Mouse (Mus musculus) neural tube, embryonic 14.5 days (tissue): ENCODE measurements around the gene Sbf2. TPM values are rescaled to one million over a fixed set of nuclear protein-coding genes. Genes with fewer than 3 reads are reported as not detected.

Experiments used
- ATAC-seq: fragments of 200-750 bp; cut with Nextera tagmentation; 2 replicates; pipeline ENCODE4 v1.8.0; 2017; ENCODE audit warnings: low read depth, mild to moderate bottlenecking, moderate TSS enrichment, moderate library complexity
- H3K27ac ChIP-seq: fragments of 300-500 bp; sonication (generic); 2 replicates; pipeline ENCODE4 v1.5.1; 2014; ENCODE audit warnings: low read depth, mild to moderate bottlenecking, control low read depth, low read length, moderate library complexity, mixed read lengths
- H3K27me3 ChIP-seq: fragments of 300-500 bp; sonication (generic); 2 replicates; pipeline ENCODE4 v1.6.1; 2014; ENCODE audit warnings: low read length; ENCODE audit not compliant: control insufficient read depth, insufficient read depth
- H3K36me3 ChIP-seq: fragments of 300-500 bp; sonication (generic); 2 replicates; pipeline ENCODE4 v1.6.1; 2014; ENCODE audit warnings: low read length, mixed read lengths; ENCODE audit not compliant: control insufficient read depth, insufficient read depth
- H3K4me1 ChIP-seq: fragments of 300-500 bp; sonication (generic); 2 replicates; pipeline ENCODE4 v1.6.1; 2014; ENCODE audit warnings: low read length; ENCODE audit not compliant: control insufficient read depth, insufficient read depth
- H3K4me2 ChIP-seq: fragments of 300-500 bp; sonication (generic); 2 replicates; pipeline ENCODE4 v1.6.1; 2014; ENCODE audit warnings: mild to moderate bottlenecking, low read depth, low read length, control low read depth
- H3K4me3 ChIP-seq: fragments of 300-500 bp; sonication (generic); 2 replicates; pipeline ENCODE4 v1.5.1; 2014; ENCODE audit warnings: low read depth, low read length, control low read depth, mixed read lengths
- H3K9ac ChIP-seq: fragments of 300-500 bp; sonication (generic); replicated peaks from 2 replicates; pipeline ENCODE4 v1.6.1; 2014; ENCODE audit warnings: low read depth, mild to moderate bottlenecking, control low read depth, low read length, mixed read lengths
- H3K9me3 ChIP-seq: fragments of 300-500 bp; sonication (generic); 2 replicates; pipeline ENCODE4 v1.6.1; 2016; ENCODE audit warnings: low read length; ENCODE audit not compliant: control insufficient read depth
- WGBS: fragments of 180-500 bp; shearing (Covaris S2); extraction: QIAGEN DNeasy Blood & Tissue Kit; methylation state at CpG from one replicate; pipeline ENCODE4 v1.1.7; 2014; 5-methylcytosine and 5-hydroxymethylcytosine counted together
- polyA plus RNA-seq: library from polyadenylated mRNA; unstranded; fragments of >200 nt; fragmentation: Nextera tagmentation; extraction: Ambion mirVana; gene quantifications from 2 replicates; pipeline ENCODE4 v1.2.1, GENCODE M21; 2014

Gene Sbf2
- polyA plus RNA-seq, 1 experiment from 2014 or later, result 83.1 TPM

- H3K27ac ChIP-seq, result no peak overlapping the region
- no peaks in the 10 kb centered on the region for H3K4me1 ChIP-seq
- H3K4me2 ChIP-seq, result no peak overlapping the region
- H3K4me3 ChIP-seq, result no peak overlapping the region
- no peak for ATAC-seq
- no peaks in the 10 kb centered on the region for H3K36me3 ChIP-seq
- H3K9me3 ChIP-seq, result no peaks in the 10 kb centered on the region
- H3K9ac ChIP-seq, result no peak overlapping the region
- no peaks in the 10 kb centered on the region for H3K27me3 ChIP-seq
- 60% methylated on average over 2 of the region's 2 CpGs for WGBS
Measured at GRCm38 (mm10) chr7:110516241-110517220, 98.2 kb downstream of the Sbf2 start.

GRCm38 (mm10) chr7:110514131-110514530, 100.6 kb downstream of the Sbf2 start:
- no peaks in the 10 kb centered on the region for H3K9me3 ChIP-seq
- H3K36me3 ChIP-seq, result no peaks in the 10 kb centered on the region
- no peak overlapping the region for H3K9ac ChIP-seq
- H3K4me3 ChIP-seq, result no peak overlapping the region
- ATAC-seq, result no peak
- no peak overlapping the region for H3K27ac ChIP-seq
- no peak overlapping the region for H3K4me2 ChIP-seq
- H3K27me3 ChIP-seq, result no peaks in the 10 kb centered on the region
- no peaks in the 10 kb centered on the region for H3K4me1 ChIP-seq

GRCm38 (mm10) chr7:110498653-110499052, 116.1 kb downstream of the Sbf2 start:
- Histone ChIP-seq H3K4me3 (no peak overlapping the region), H3K4me1 (no peaks in the 10 kb centered on the region), H3K27ac (no peak overlapping the region), H3K9me3 (no peaks in the 10 kb centered on the region), H3K27me3 (no peaks in the 10 kb centered on the region), H3K36me3 (no peaks in the 10 kb centered on the region), H3K9ac (no peak overlapping the region), H3K4me2 (no peak overlapping the region)
- no peak for ATAC-seq
- WGBS, result 87% methylated on average over 1 of the region's 1 CpGs

- H3K36me3 ChIP-seq, result no peaks in the 10 kb centered on the region
- no peak overlapping the region for H3K9ac ChIP-seq
- H3K27me3 ChIP-seq, result no peaks in the 10 kb centered on the region
- H3K9me3 ChIP-seq, result no peaks in the 10 kb centered on the region
- no peak for ATAC-seq
- no peak overlapping the region for H3K4me3 ChIP-seq
- H3K4me2 ChIP-seq, result no peak overlapping the region
- no peaks in the 10 kb centered on the region for H3K4me1 ChIP-seq
- WGBS, result 94% methylated on average over 5 of the region's 5 CpGs
- no peak overlapping the region for H3K27ac ChIP-seq
Measured at GRCm38 (mm10) chr7:110491038-110491437, 123.7 kb downstream of the Sbf2 start.

GRCm38 (mm10) chr7:110485051-110485450, 129.7 kb downstream of the Sbf2 start:
- Histone ChIP-seq H3K4me3 (no peak overlapping the region), H3K9ac (no peak overlapping the region), H3K4me2 (no peak overlapping the region), H3K9me3 (no peaks in the 10 kb centered on the region), H3K36me3 (no peaks in the 10 kb centered on the region), H3K27ac (no peak overlapping the region), H3K27me3 (no peaks in the 10 kb centered on the region), H3K4me1 (no peaks in the 10 kb centered on the region)
- WGBS, result 88% methylated on average over 5 of the region's 5 CpGs
- no peak for ATAC-seq

GRCm38 (mm10) chr7:110470987-110471386, 143.7 kb downstream of the Sbf2 start:
- no peak overlapping the region for H3K4me3 ChIP-seq
- WGBS, result 87% methylated on average over 6 of the region's 6 CpGs
- no peaks in the 10 kb centered on the region for H3K27me3 ChIP-seq
- no peak overlapping the region for H3K27ac ChIP-seq
- no peaks in the 10 kb centered on the region for H3K4me1 ChIP-seq
- H3K9ac ChIP-seq, result no peak overlapping the region
- no peaks in the 10 kb centered on the region for H3K9me3 ChIP-seq
- no peak overlapping the region for H3K4me2 ChIP-seq
- ATAC-seq, result no peak
- H3K36me3 ChIP-seq, result no peaks in the 10 kb centered on the region

- no peak overlapping the region for H3K4me3 ChIP-seq
- no peaks in the 10 kb centered on the region for H3K9me3 ChIP-seq
- 92% methylated on average over 5 of the region's 5 CpGs for WGBS
- no peak overlapping the region for H3K9ac ChIP-seq
- ATAC-seq, result no peak
- H3K27ac ChIP-seq, result no peak overlapping the region
- no peak overlapping the region for H3K4me2 ChIP-seq
- no peaks in the 10 kb centered on the region for H3K36me3 ChIP-seq
- no peaks in the 10 kb centered on the region for H3K4me1 ChIP-seq
- H3K27me3 ChIP-seq, result no peaks in the 10 kb centered on the region
Measured at GRCm38 (mm10) chr7:110463471-110463870, 151.3 kb downstream of the Sbf2 start.

GRCm38 (mm10) chr7:110432301-110432700, 182.4 kb downstream of the Sbf2 start:
- Histone ChIP-seq H3K4me1 (no peaks in the 10 kb centered on the region), H3K9me3 (no peaks in the 10 kb centered on the region), H3K4me2 (no peak overlapping the region), H3K9ac (no peak overlapping the region), H3K36me3 (peaks cover 5% of the 10 kb centered on the region), H3K27ac (no peak overlapping the region), H3K4me3 (no peak overlapping the region), H3K27me3 (no peaks in the 10 kb centered on the region)
- ATAC-seq, result no peak
- 18% methylated on average over 4 of the region's 4 CpGs for WGBS

GRCm38 (mm10) chr7:110416318-110416717, 198.4 kb downstream of the Sbf2 start:
- 93% methylated on average over 1 of the region's 1 CpGs for WGBS

More at GRCm38 (mm10) chr7:110416318-110416717, 198.4 kb downstream of the Sbf2 start:
- H3K9me3 ChIP-seq, result no peaks in the 10 kb centered on the region
- H3K4me3 ChIP-seq, result no peak overlapping the region
- no peaks in the 10 kb centered on the region for H3K27me3 ChIP-seq
- peaks cover 8% of the 10 kb centered on the region; the same call in 1 of the 2 replicates for H3K36me3 ChIP-seq
- H3K4me2 ChIP-seq, result no peak overlapping the region
- H3K9ac ChIP-seq, result no peak overlapping the region
- no peak overlapping the region for H3K27ac ChIP-seq
- no peak for ATAC-seq
- no peaks in the 10 kb centered on the region for H3K4me1 ChIP-seq
